Mouse (Mus musculus) intestine, embryonic 14.5 days (tissue): Measurements from ENCODE around the gene Kcnh1. TPM values are rescaled to one million over a fixed set of nuclear protein-coding genes. Genes with fewer than 3 reads are reported as not detected.

ENCODE experiments used
- ATAC-seq: fragments of 200-750 bp; cut with Nextera tagmentation; replicated peaks from 2 replicates; pipeline ENCODE4 v1.8.0; 2017; ENCODE audit warnings: low read depth, moderate number of reproducible peaks, moderate TSS enrichment, moderate library complexity; ENCODE audit not compliant: low FRiP score, low TSS enrichment
- DNase-seq: peaks from one replicate; pipeline ENCODE4 v3.0.0-alpha.2; 2018; ENCODE audit warnings: low spot score
- H3K27ac ChIP-seq: fragments of 300-500 bp; sonication (generic); 2 replicates; pipeline ENCODE4 v1.5.1; 2014; ENCODE audit warnings: low read depth, mild to moderate bottlenecking, control low read depth
- H3K27me3 ChIP-seq: fragments of 300-500 bp; sonication (generic); replicated peaks from 2 replicates; pipeline ENCODE4 v1.6.1; 2014; ENCODE audit warnings: low read length, control low read depth; ENCODE audit not compliant: control insufficient read depth, insufficient read depth
- H3K36me3 ChIP-seq: fragments of 300-500 bp; sonication (generic); 2 replicates; pipeline ENCODE4 v1.6.1; 2014; ENCODE audit warnings: low read length, control low read depth; ENCODE audit not compliant: control insufficient read depth, insufficient read depth
- H3K4me1 ChIP-seq: fragments of 300-500 bp; sonication (generic); replicated peaks from 2 replicates; pipeline ENCODE4 v1.6.1; 2014; ENCODE audit warnings: low read length, control low read depth, mixed read lengths; ENCODE audit not compliant: control insufficient read depth, insufficient read depth
- H3K4me2 ChIP-seq: fragments of 300-500 bp; sonication (generic); 2 replicates; pipeline ENCODE4 v1.6.1; 2014; ENCODE audit warnings: low read length
- H3K4me3 ChIP-seq: fragments of 300-500 bp; sonication (generic); 2 replicates; pipeline ENCODE4 v1.5.1; 2014; ENCODE audit warnings: low read depth, low read length, control low read depth, mixed read lengths
- H3K9ac ChIP-seq: fragments of 300-500 bp; sonication (generic); 2 replicates; pipeline ENCODE4 v1.6.1; 2014; ENCODE audit warnings: mild to moderate bottlenecking, low read length
- H3K9me3 ChIP-seq: fragments of 300-500 bp; sonication (generic); 2 replicates; pipeline ENCODE4 v1.6.1; 2016; ENCODE audit warnings: low read length, control low read depth; ENCODE audit not compliant: control insufficient read depth
- WGBS: fragments of 180-500 bp; shearing (Covaris S2); extraction: QIAGEN DNeasy Blood & Tissue Kit; methylation state at CpG from one replicate; pipeline ENCODE4 v1.1.7; 2014; 5-methylcytosine and 5-hydroxymethylcytosine counted together
- polyA plus RNA-seq: library from polyadenylated mRNA; unstranded; fragments of >200 nt; fragmentation: Nextera tagmentation; extraction: Ambion mirVana; gene quantifications from 2 replicates; pipeline ENCODE4 v1.2.1, GENCODE M21; 2014

Kcnh1 gene
- polyA plus RNA-seq, 1 experiment from 2014 or later = 0.85 TPM

GRCm38 (mm10) chr1:192313571-192313972, 123.0 kb downstream of the Kcnh1 start:
- DNase-seq (no peak), ATAC-seq (no peak)
- no peaks in the 10 kb centered on the region for H3K36me3 ChIP-seq
- H3K9me3 ChIP-seq = no peaks in the 10 kb centered on the region
- peaks cover 18% of the 10 kb centered on the region for H3K4me1 ChIP-seq
- no peak overlapping the region for H3K4me2 ChIP-seq
- H3K27me3 ChIP-seq = no peaks in the 10 kb centered on the region
- no peak overlapping the region for H3K27ac ChIP-seq
- H3K9ac ChIP-seq = no peak overlapping the region
- WGBS = 66% methylated on average over 7 of the region's 7 CpGs
- no peak overlapping the region for H3K4me3 ChIP-seq

GRCm38 (mm10) chr1:192314044-192314443, 123.5 kb downstream of the Kcnh1 start:
- H3K4me2 ChIP-seq = no peak overlapping the region
- H3K27me3 ChIP-seq = no peaks in the 10 kb centered on the region
- WGBS = 61% methylated on average over 3 of the region's 3 CpGs
- H3K36me3 ChIP-seq = no peaks in the 10 kb centered on the region
- ATAC-seq = peak; percentile 47; the same call in 1 of the 2 replicates
- no peak overlapping the region for H3K27ac ChIP-seq
- no peak overlapping the region for H3K9ac ChIP-seq
- no peaks in the 10 kb centered on the region for H3K9me3 ChIP-seq
- no peak overlapping the region for H3K4me3 ChIP-seq
- peaks cover 18% of the 10 kb centered on the region for H3K4me1 ChIP-seq
- DNase-seq = no peak

GRCm38 (mm10) chr1:192315392-192316070, 125.0 kb downstream of the Kcnh1 start:
- ATAC-seq (no peak), DNase-seq (no peak)
- Histone ChIP-seq H3K4me1 (peaks cover 18% of the 10 kb centered on the region), H3K4me2 (no peak overlapping the region), H3K9ac (no peak overlapping the region), H3K27ac (no peak overlapping the region), H3K36me3 (no peaks in the 10 kb centered on the region), H3K9me3 (no peaks in the 10 kb centered on the region), H3K27me3 (no peaks in the 10 kb centered on the region), H3K4me3 (no peak overlapping the region)
- WGBS = 62% methylated on average over 1 of the region's 1 CpGs

GRCm38 (mm10) chr1:192324223-192324622, 133.6 kb downstream of the Kcnh1 start:
- H3K4me2 ChIP-seq = no peak overlapping the region
- no peaks in the 10 kb centered on the region for H3K27me3 ChIP-seq
- H3K36me3 ChIP-seq = no peaks in the 10 kb centered on the region
- H3K4me1 ChIP-seq = 0 out of 2 replicates have a peak, but pooled peaks cover 3% of the 10 kb centered on the region
- H3K9ac ChIP-seq = no peak overlapping the region
- 47% methylated on average over 3 of the region's 3 CpGs for WGBS
- ATAC-seq (no peak), DNase-seq (no peak)
- no peaks in the 10 kb centered on the region for H3K9me3 ChIP-seq
- no peak overlapping the region for H3K4me3 ChIP-seq
- H3K27ac ChIP-seq = no peak overlapping the region

- Histone ChIP-seq H3K36me3 (no peaks in the 10 kb centered on the region), H3K27me3 (no peaks in the 10 kb centered on the region), H3K4me2 (no peak overlapping the region), H3K4me3 (no peak overlapping the region), H3K9me3 (no peaks in the 10 kb centered on the region), H3K27ac (no peak overlapping the region), H3K4me1 (0 out of 2 replicates have a peak, but pooled peaks cover 3% of the 10 kb centered on the region), H3K9ac (no peak overlapping the region)
- ATAC-seq (no peak), DNase-seq (no peak)
- WGBS = 81% methylated on average over 8 of the region's 8 CpGs
These were observed 136.5 kb downstream of the Kcnh1 start for GRCm38 (mm10) chr1:192327052-192327451.

GRCm38 (mm10) chr1:192331207-192331606, 140.6 kb downstream of the Kcnh1 start:
- Histone ChIP-seq H3K4me3 (no peak overlapping the region), H3K27me3 (no peaks in the 10 kb centered on the region), H3K27ac (no peak overlapping the region), H3K4me2 (no peak overlapping the region), H3K36me3 (no peaks in the 10 kb centered on the region), H3K4me1 (no peaks in the 10 kb centered on the region), H3K9me3 (no peaks in the 10 kb centered on the region), H3K9ac (no peak overlapping the region)
- no peak for ATAC-seq
- WGBS = 75% methylated on average over 6 of the region's 6 CpGs
- DNase-seq = no peak

- H3K4me1 ChIP-seq = no peaks in the 10 kb centered on the region
- no peak overlapping the region for H3K4me2 ChIP-seq
- DNase-seq = no peak
- no peak overlapping the region for H3K27ac ChIP-seq
- peaks cover 11% of the 10 kb centered on the region; the same call in 1 of the 2 replicates for H3K9me3 ChIP-seq
- no peaks in the 10 kb centered on the region for H3K27me3 ChIP-seq
- no peaks in the 10 kb centered on the region for H3K36me3 ChIP-seq
- ATAC-seq = no peak
- H3K4me3 ChIP-seq = no peak overlapping the region
- H3K9ac ChIP-seq = no peak overlapping the region
- WGBS = 95% methylated on average over 5 of the region's 5 CpGs
These were observed 145.5 kb downstream of the Kcnh1 start for GRCm38 (mm10) chr1:192336029-192336428.

GRCm38 (mm10) chr1:192339361-192340077, 148.9 kb downstream of the Kcnh1 start:
- whole genome bisulfite sequencing = 85% methylated on average over 9 of the region's 9 CpGs
- H3K4me3 ChIP-seq = no peak overlapping the region
- H3K4me2 ChIP-seq = no peak overlapping the region

More at GRCm38 (mm10) chr1:192339361-192340077, 148.9 kb downstream of the Kcnh1 start:
- DNase-seq (no peak), ATAC-seq (no peak)
- peaks cover 11% of the 10 kb centered on the region; the same call in 1 of the 2 replicates for H3K9me3 ChIP-seq
- no peaks in the 10 kb centered on the region for H3K27me3 ChIP-seq
- no peak overlapping the region for H3K9ac ChIP-seq
- H3K4me1 ChIP-seq = no peaks in the 10 kb centered on the region
- H3K27ac ChIP-seq = no peak overlapping the region
- H3K36me3 ChIP-seq = no peaks in the 10 kb centered on the region
